Mouse (Mus musculus) lung, postnatal 0 days (tissue): Measurements from ENCODE around the gene Zfp36. TPM values are rescaled to one million over a fixed set of nuclear protein-coding genes. Genes with fewer than 3 reads are reported as not detected.

Source experiments
- ATAC-seq: fragments of 200-750 bp; cut with Nextera tagmentation; 2 replicates; pipeline ENCODE4 v1.8.0; 2017; ENCODE audit warnings: moderate library complexity
- DNase-seq: peaks from one replicate; pipeline ENCODE4 v3.0.0-alpha.2; 2016; ENCODE audit warnings: low spot score
- H3K27ac ChIP-seq: fragments of 300-500 bp; sonication (generic); 2 replicates; pipeline ENCODE4 v1.5.1; 2014; ENCODE audit warnings: antibody characterized with exemption, mild to moderate bottlenecking, low read length, mixed read lengths
- H3K27me3 ChIP-seq: fragments of 300-500 bp; sonication (generic); replicated peaks from 2 replicates; pipeline ENCODE4 v1.6.1; 2014; ENCODE audit warnings: low read length, mixed read lengths; ENCODE audit not compliant: insufficient read depth
- H3K36me3 ChIP-seq: fragments of 300-500 bp; sonication (generic); 2 replicates; pipeline ENCODE4 v1.6.1; 2014; ENCODE audit warnings: low read length, mixed read lengths; ENCODE audit not compliant: insufficient read depth
- H3K4me1 ChIP-seq: fragments of 300-500 bp; sonication (generic); 2 replicates; pipeline ENCODE4 v1.6.1; 2014; ENCODE audit warnings: antibody characterized with exemption, low read depth, low read length, mixed read lengths; ENCODE audit not compliant: insufficient read depth
- H3K4me2 ChIP-seq: fragments of 300-500 bp; sonication (generic); replicated peaks from 2 replicates; pipeline ENCODE4 v1.6.1; 2014; ENCODE audit warnings: low read depth, mild to moderate bottlenecking, low read length, moderate library complexity, mixed read lengths
- H3K4me3 ChIP-seq: fragments of 300-500 bp; sonication (generic); 2 replicates; pipeline ENCODE4 v1.5.1; 2014; ENCODE audit warnings: low read depth, low read length
- H3K9ac ChIP-seq: fragments of 300-500 bp; sonication (generic); replicated peaks from 2 replicates; pipeline ENCODE4 v1.6.1; 2014; ENCODE audit warnings: low read depth, mild to moderate bottlenecking
- H3K9me3 ChIP-seq: fragments of 300-500 bp; sonication (generic); 2 replicates; pipeline ENCODE4 v1.6.1; 2016; ENCODE audit warnings: low read length, mixed read lengths
- CTCF ChIP-seq: IDR thresholded peaks from 2 replicates; pipeline ENCODE4 v1.5.1; 2016; ENCODE audit warnings: antibody characterized with exemption, mild to moderate bottlenecking
- EP300 ChIP-seq: IDR thresholded peaks from 2 replicates; pipeline ENCODE4 v1.6.1; 2016; ENCODE audit warnings: antibody characterized with exemption, mild to moderate bottlenecking, control low read depth
- WGBS: fragments of 180-500 bp; shearing (Covaris S2); extraction: QIAGEN DNeasy Blood & Tissue Kit; methylation state at CpG from one replicate; pipeline ENCODE4 v1.1.7; 2014; 5-methylcytosine and 5-hydroxymethylcytosine counted together
- polyA plus RNA-seq: library from polyadenylated mRNA; unstranded; fragments of >200 nt; fragmentation: Nextera tagmentation; extraction: Ambion mirVana; gene quantifications from 2 replicates; pipeline ENCODE4 v1.2.1, GENCODE M21; 2015

Gene Zfp36
- polyA plus RNA-seq, 1 experiment from 2014 or later, result 48.3 TPM

- H3K4me2 ChIP-seq, result peak overlapping the region; percentile 94
- H3K9ac ChIP-seq, result peak overlapping the region; percentile 98
- H3K36me3 ChIP-seq, result peaks cover 7% of the 10 kb centered on the region; the same call in 1 of the 2 replicates
- ATAC-seq, result no peak
- 34% methylated on average over 18 of the region's 18 CpGs for WGBS
- H3K27ac ChIP-seq, result peak overlapping the region; percentile 99
- peaks cover 14% of the 10 kb centered on the region; the same call in 1 of the 2 replicates for H3K4me1 ChIP-seq
- H3K27me3 ChIP-seq, result no peaks in the 10 kb centered on the region
- H3K9me3 ChIP-seq, result no peaks in the 10 kb centered on the region
- DNase-seq, result peak; percentile 21
- TF ChIP-seq CTCF (peak; percentile 15), EP300 (no peak)
- H3K4me3 ChIP-seq, result peak overlapping the region; percentile 87
These were observed 2.6 kb downstream of the Zfp36 start for GRCm38 (mm10) chr7:28377190-28378065.

GRCm38 (mm10) chr7:28376011-28376771 is 3.9 kb downstream of the Zfp36 start:
- H3K36me3 ChIP-seq, result peaks cover 7% of the 10 kb centered on the region; the same call in 1 of the 2 replicates
- peak overlapping the region; percentile 99 for H3K27ac ChIP-seq
- no peaks in the 10 kb centered on the region for H3K27me3 ChIP-seq
- DNase-seq (peak; percentile 98), ATAC-seq (peak; percentile 33)
- no peaks in the 10 kb centered on the region for H3K9me3 ChIP-seq
- peak overlapping the region; percentile 98 for H3K9ac ChIP-seq
- WGBS, result 1% methylated on average over 26 of the region's 30 CpGs
- H3K4me1 ChIP-seq, result peaks cover 13% of the 10 kb centered on the region; the same call in 1 of the 2 replicates
- H3K4me3 ChIP-seq, result peak overlapping the region; percentile 87
- TF ChIP-seq EP300, result peak; percentile 99
- TF ChIP-seq CTCF, result no peak
- peak overlapping the region; percentile 94 for H3K4me2 ChIP-seq

- Histone ChIP-seq H3K9ac (peak overlapping the region; percentile 98), H3K27ac (peak overlapping the region; percentile 99), H3K9me3 (no peaks in the 10 kb centered on the region), H3K36me3 (peaks cover 7% of the 10 kb centered on the region; the same call in 1 of the 2 replicates), H3K4me1 (peaks cover 17% of the 10 kb centered on the region; the same call in 1 of the 2 replicates), H3K27me3 (no peaks in the 10 kb centered on the region), H3K4me3 (peak overlapping the region; percentile 87), H3K4me2 (peak overlapping the region; percentile 94)
- TF ChIP-seq EP300, result no peak; the same call in 1 of the 2 replicates
- TF ChIP-seq CTCF, result no peak
- under 1% methylated on average over 35 of the region's 36 CpGs for whole genome bisulfite sequencing
- DNase-seq (peak; percentile 99), ATAC-seq (peak; percentile 51)
These were observed 4.7 kb downstream of the Zfp36 start for GRCm38 (mm10) chr7:28375176-28375921.

- Histone ChIP-seq H3K27ac (peak overlapping the region; percentile 99), H3K4me1 (peaks cover 20% of the 10 kb centered on the region; the same call in 1 of the 2 replicates), H3K4me3 (no peak overlapping the region; the same call in 1 of the 2 replicates), H3K27me3 (no peaks in the 10 kb centered on the region), H3K36me3 (peaks cover 7% of the 10 kb centered on the region; the same call in 1 of the 2 replicates), H3K9ac (no peak overlapping the region), H3K4me2 (peak overlapping the region; percentile 94), H3K9me3 (no peaks in the 10 kb centered on the region)
- ATAC-seq (no peak), DNase-seq (no peak)
- 60% methylated on average over 9 of the region's 10 CpGs for WGBS
- TF ChIP-seq EP300 (no peak), CTCF (no peak)
These were observed 5.4 kb downstream of the Zfp36 start for GRCm38 (mm10) chr7:28374647-28375046.

GRCm38 (mm10) chr7:28373891-28374495 is 6.1 kb downstream of the Zfp36 start:
- H3K4me2 ChIP-seq, result no peak overlapping the region
- H3K36me3 ChIP-seq, result peaks cover 7% of the 10 kb centered on the region; the same call in 1 of the 2 replicates
- no peaks in the 10 kb centered on the region for H3K9me3 ChIP-seq
- H3K9ac ChIP-seq, result no peak overlapping the region
- WGBS, result 77% methylated on average over 7 of the region's 7 CpGs
- TF ChIP-seq CTCF (no peak), EP300 (no peak)
- peak overlapping the region; percentile 99; the same call in 1 of the 2 replicates for H3K27ac ChIP-seq
- ATAC-seq (no peak), DNase-seq (peak; percentile 26)
- H3K4me1 ChIP-seq, result peaks cover 17% of the 10 kb centered on the region; the same call in 1 of the 2 replicates
- H3K4me3 ChIP-seq, result no peak overlapping the region
- no peaks in the 10 kb centered on the region for H3K27me3 ChIP-seq
